Mouse (Mus musculus): ENCODE data around the gene Slc27a2.
"Not testable (repeated sequence)": the region's sequence is repeated elsewhere in the genome, so short reads cannot be mapped to it uniquely, and the experiment has no call there.

The Slc27a2 gene

DNA sequence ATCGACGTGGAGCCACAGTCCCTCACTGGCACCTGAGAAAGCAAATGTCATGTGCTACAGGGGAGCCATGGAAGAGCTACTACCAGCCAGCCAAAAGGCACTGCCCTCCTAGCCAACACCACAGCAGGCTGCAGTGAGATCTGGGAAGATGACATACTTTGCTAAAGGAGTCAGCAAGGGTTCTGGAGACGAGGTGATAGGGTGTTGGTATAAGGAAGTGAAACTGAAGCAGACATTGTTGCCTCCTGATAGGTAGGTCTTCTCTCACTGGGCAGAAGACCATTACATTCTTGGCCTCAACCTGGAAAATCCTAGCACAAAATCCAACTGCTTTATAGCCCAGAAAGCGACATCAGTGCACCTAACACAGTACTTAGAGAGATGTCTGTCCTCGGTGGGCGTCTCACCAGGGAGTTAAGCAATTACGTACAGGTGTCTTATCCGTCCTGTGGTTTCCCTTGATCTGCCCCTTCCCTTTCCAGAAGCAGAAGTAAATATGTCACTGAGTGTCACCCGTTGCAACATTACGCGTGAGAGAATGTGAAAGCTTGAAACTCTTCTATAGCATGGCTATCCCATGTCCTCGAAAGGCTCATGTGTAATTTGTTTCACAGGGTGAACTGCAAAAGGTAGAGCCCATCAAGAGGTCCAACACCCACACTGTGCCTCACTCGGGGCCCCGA lies 49.9 kb downstream of the Slc27a2 start:
- no peak for ATAC-seq (ENCODE audit: low TSS enrichment)

- ATAC-seq (ENCODE audit: low TSS enrichment) = peak; percentile 72
Observed at GRCm38 (mm10) chr2:126606061-126606687, 54.0 kb downstream of the Slc27a2 start.

- ATAC-seq (ENCODE audit: low TSS enrichment) = no peak
Observed at GRCm38 (mm10) chr2:126606688-126607062, 54.5 kb downstream of the Slc27a2 start.

DNA sequence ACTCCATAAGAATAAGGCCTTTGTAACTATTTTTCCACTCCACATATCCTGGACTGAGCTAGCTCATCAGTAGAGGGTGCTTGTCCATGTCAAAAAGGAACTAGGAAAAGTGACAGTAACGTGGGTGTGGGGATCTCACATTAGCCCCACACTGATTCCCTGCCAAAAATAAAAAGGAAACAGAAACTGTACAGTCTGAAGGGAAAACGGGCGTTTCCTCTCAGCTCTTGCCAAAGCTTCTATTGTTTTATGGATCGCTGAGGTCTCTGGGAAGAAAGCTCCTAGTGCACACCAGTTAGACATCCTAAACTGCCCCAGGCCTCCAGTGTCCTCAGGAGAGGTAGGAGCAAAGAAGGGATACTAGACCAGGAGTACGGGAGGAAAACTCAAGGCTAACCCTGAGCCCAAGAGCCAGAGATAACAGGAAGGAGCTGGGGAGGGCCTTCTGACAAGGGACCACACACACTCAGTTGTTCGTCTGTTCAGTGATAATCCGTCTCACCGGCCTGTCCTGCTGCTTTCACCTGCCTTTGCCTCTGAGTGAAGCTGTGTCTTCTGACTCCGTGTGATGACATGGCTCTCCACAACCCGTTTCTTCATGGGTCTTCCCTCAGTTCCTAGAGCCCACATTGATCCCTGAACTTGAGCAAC lies 55.5 kb downstream of the Slc27a2 start:
- no peak for ATAC-seq (ENCODE audit: low TSS enrichment)

DNA sequence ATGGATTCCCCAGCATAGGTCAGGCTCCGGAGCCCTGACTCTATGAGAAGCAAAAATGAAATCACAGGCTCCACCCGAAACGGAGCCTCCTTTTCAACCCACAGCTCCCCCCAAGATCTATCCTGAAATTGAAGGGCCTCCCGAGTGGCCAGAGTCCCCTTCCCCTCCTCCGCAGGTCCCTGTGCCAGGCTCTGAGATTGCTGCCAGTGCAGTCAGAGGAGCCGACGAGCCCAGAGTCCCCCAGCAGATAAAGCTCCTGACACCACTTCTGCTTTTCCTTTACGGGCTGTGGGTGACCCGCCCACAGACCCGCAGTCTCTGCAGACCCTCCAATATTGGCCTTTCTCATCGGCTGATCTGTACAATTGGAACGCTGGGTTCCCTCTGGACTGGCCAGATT lies 57.4 kb downstream of the Slc27a2 start:
- not testable (repeated sequence) for ATAC-seq (ENCODE audit: low TSS enrichment)

GRCm38 (mm10) chr2:126615355-126615754 lies 63.1 kb downstream of the Slc27a2 start:
- no peak for ATAC-seq (ENCODE audit: low TSS enrichment)

GRCm38 (mm10) chr2:126618470-126619179 lies 66.4 kb downstream of the Slc27a2 start:
- no peak for ATAC-seq (ENCODE audit: low TSS enrichment)

- no peak for ATAC-seq (ENCODE audit: low TSS enrichment)
Observed at GRCm38 (mm10) chr2:126619249-126619704, 67.1 kb downstream of the Slc27a2 start, which contains the start of gene Hdc. Hdc (minus strand) TSS chr2:126619299.

- ATAC-seq (ENCODE audit: low TSS enrichment) = no peak
Observed at GRCm38 (mm10) chr2:126622455-126622854, 70.2 kb downstream of the Slc27a2 start.

- no peak for ATAC-seq (ENCODE audit: low TSS enrichment)
Observed at GRCm38 (mm10) chr2:126623138-126623537, 70.9 kb downstream of the Slc27a2 start.

GRCm38 (mm10) chr2:126628455-126628995 lies 76.3 kb downstream of the Slc27a2 start:
- no peak for ATAC-seq (ENCODE audit: low TSS enrichment)

DNA sequence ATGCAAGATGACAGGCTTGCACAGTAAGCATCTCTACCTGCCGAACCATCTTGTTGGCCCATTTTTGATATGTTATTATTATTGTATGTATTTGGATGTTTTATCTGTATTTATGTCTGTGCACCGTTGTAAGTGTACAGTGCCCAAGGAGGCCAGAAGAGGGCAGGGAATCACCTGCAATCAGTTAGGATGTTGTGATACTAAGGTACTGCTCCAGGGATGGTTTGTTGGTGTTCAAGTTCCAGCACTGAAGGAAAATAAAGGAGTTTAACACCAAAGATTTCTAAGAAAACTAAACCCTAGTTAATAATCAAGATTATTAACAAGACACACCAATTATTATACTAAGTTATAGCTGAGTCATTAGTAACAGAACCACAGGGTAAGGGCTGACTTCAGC lies 81.0 kb downstream of the Slc27a2 start:
- ATAC-seq (ENCODE audit: low TSS enrichment) = no peak

- no peak for ATAC-seq (ENCODE audit: low TSS enrichment)
Observed at GRCm38 (mm10) chr2:126635939-126636823, 84.0 kb downstream of the Slc27a2 start.
